Mouse (Mus musculus) mature B cell (primary cell): ENCODE data around the gene Rdm1.
"Not testable (repeated sequence)": the region's sequence is repeated elsewhere in the genome, so short reads cannot be mapped to it uniquely, and the experiment has no call there.

ENCODE experiments used
- in situ Hi-C: fragments of 300-500 bp; cut with MboI; formaldehyde crosslinking; loops from 2 replicates; pipeline ENCODE4 v1.14.3; 2019

The Rdm1 gene

GRCm38 (mm10) chr11:101657886-101658750, 31.1 kb downstream of the Rdm1 start:
- in situ Hi-C loops: not testable (repeated sequence)

GRCm38 (mm10) chr11:101658751-101659558, 32.0 kb downstream of the Rdm1 start:
- in situ Hi-C loops: no loop called here

DNA sequence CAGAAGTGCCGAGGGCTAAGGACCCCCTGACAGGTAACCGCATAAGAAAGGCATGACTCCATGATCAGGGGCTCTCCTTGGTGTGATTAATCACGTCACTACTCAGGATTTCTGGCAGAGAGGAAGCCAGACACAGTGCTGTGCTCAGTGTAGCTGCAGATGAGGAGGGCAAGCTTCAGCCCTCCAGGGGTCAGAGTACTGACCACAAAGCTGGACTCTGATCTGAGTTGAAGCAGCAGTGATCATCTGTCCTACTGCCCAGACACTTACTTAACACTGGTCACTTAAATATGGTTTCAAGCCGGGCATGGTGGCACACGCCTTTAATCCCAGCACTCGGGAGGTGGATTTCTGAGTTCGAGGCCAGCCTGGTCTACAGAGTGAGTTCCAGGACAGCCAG, 34.2 kb downstream of the Rdm1 start:
- in situ Hi-C loops: loop anchor here (5.0 kb wide), 1 partner anchor 71 kb away; the partner anchor contains the start of gene Dhx8

DNA sequence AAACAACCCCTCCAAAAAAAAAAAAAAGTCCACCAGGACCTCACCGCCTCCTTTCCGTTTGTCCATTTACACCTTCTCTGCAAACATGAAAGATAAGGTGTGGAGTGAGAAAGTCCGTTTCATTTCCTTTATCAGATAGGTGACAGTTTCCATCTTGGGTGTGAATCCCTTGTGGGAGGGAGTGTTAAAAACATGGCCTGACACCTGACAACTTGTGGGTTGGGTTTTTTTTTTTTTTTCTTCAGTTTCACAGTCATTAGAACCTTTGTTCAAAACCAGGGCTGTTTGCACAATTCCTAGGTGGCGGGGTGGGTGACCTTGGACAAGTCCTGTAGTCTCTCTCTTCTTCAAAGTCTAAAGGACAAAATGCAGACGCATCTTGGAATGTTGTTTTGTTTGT, 34.8 kb downstream of the Rdm1 start:
- in situ Hi-C loops: loop anchor here (5.0 kb wide), 1 partner anchor 71 kb away; the partner anchor contains the start of gene Dhx8

DNA sequence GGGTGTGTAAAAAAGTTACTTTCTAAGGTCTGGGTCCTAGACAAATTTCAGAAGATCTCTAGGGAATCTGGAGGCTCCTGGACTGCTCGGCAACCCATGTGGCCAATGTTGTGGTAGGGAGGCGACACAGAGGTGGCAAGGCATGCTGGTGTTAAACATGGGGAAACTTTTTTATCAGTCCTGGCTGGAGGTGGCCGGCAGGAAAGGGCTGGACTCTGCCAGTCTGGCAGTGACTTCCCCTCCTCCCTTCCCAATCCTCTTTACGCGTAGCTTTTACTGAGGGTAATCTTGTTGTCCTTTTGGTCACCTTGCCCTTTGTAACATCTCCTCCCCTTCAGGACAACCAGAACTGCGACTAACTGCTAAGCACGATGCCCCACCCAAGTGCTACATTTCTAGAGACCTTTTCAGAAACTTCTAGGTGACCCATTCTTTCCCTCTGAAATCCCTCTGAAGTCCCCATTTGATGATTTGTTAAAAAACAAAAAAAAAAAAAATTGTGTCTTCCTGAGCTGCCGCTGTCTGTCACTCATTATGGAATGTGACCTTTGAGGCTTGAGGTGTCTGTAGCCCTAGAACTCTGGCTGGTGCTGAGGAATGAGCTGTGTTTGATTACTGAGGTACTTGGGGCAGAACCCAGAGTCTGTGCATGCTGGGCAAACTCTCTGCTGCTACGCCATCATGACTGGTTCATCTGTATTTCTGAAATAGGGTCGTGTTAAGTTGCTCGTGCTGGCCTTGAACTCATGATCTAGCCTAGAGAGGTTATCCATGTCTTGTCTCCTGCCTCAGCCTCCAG, 36.4 kb downstream of the Rdm1 start:
- in situ Hi-C loops: loop anchor here (5.0 kb wide), 1 partner anchor 69 kb away; the partner anchor contains the start of gene Dhx8

- in situ Hi-C loops: loop anchor here (5.0 kb wide), 1 partner anchor 67 kb away; the partner anchor contains the start of gene Dhx8
Measured at GRCm38 (mm10) chr11:101664825-101665635, 38.0 kb downstream of the Rdm1 start, which contains the start of gene Arl4d. Arl4d (plus strand) TSS chr11:101665541.

DNA sequence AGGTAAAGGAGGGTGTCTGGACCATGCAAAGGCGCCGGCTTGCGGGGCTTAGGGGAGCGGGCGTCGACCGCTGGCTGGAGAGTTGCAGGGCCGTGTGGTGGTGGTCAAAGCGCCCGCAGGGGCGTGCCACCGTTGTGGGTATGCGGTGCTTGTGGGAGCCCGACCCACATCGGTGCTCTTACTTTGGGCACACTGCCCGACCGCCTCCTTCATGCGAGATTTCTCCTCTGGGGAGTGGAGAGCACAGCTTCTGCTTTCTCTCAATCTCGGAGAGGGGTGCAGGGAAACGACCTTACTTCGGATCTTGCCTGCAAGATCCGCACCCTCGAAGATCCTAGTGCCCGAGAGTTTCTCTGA, 38.6 kb downstream of the Rdm1 start:
- in situ Hi-C loops: no loop called here

- in situ Hi-C loops: no loop called here
Measured at GRCm38 (mm10) chr11:101666626-101667345, 39.8 kb downstream of the Rdm1 start.

DNA sequence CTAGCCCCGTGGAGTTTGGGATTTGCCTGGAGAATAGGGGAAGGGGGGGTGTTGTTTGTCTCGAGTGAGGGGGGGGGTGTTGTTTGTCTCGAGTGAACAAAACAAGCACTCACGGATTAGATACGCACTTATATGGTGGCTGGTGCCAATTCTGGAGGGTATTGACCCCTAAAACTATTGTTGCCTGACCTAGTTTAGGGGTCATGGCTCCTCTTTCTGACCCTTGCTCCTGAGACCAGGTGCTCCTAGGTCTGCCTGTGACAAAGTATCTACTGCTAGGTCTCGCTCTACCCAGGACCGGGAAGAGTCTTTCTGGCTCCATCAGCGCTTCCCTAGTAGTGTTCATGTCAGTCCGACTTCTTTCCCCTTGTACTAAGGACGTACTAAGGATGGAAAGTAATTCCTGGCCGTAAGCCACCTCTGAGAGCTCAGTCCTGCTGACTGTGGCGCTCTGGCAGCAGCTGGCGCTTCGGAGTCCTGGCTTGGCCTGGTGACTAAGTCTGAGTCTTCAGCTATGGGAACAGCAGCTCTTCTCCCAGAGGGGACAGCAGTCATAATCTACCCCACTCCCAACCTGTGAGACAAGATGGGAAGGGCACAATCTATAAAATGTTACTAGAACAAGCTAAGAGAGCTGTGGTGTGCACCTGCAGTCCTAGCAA, 41.0 kb downstream of the Rdm1 start:
- in situ Hi-C loops: no loop called here

- in situ Hi-C loops: no loop called here
Measured at GRCm38 (mm10) chr11:101668546-101669261, 41.7 kb downstream of the Rdm1 start.

- in situ Hi-C loops: no loop called here
Measured at GRCm38 (mm10) chr11:101670334-101670733, 43.3 kb downstream of the Rdm1 start.

DNA sequence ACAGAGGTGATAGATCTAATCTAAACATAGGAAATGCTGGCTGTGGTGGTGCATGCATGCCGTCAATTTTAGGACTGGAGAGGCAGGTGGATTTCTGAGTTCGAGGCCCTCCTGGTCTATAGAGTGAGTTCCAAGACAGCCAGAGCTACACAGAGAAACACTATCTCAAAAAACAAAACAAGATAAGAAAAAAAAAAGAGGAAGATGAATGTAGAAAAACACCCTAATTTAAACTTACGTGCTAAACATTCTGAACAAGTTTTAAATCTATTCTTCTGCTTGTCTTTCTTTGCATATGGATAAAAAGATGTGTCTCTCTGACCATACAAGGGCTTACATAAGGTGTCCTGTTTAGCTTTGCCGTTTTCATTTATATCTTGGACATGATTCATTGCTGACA, 44.3 kb downstream of the Rdm1 start:
- in situ Hi-C loops: no loop called here

DNA sequence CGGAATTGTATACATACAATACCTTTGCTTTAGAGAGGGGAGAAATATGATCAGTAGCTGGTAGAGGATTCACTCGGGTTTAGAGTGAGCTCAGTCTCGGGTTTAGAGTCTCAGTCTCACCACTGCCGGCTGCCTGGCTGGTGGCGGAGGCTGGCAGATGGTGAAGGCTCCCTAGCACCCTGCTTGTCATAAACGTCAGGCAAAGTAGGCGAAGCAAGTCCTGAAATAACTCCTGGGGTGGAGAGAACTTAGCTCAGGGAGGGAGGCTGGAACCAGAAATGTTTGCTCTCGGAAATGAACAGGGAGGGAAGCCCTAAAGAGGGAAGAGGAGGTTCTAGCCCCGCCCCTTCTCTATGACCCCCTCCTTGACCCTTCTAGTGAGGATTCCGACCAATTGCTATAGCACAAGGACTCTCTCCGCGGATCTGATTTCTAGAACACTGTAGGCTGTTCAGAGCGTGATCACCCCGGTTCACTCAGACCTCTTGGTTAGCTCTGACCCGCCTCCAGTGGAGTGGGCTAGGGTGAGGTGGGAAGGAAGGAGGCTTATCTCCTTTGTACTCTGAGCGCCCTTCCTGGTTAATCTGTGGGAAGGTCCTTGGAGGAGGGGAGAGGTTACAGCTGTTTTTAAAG, 46.1 kb downstream of the Rdm1 start:
- in situ Hi-C loops: no loop called here

DNA sequence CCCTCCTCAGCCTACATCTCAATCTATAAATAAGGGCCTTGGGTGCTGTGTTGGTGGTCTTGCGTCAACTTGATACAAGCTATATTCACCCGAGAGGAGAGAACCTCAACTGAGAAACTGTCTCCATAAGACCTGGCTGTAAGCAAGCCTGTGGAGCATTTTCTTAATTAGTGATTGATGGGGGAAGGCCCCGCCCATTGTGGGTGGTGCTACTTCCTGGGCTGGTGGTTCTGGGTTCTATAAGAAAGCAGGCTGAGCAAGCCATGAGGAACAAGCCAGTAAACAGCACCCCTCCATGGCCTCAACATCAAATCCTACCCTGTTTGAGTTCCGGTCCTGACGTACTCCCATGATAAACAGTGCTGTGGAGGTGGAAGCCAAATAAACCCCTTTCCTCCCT, 47.1 kb downstream of the Rdm1 start:
- in situ Hi-C loops: no loop called here

- in situ Hi-C loops: no loop called here
Measured at GRCm38 (mm10) chr11:101675349-101675748, 48.4 kb downstream of the Rdm1 start.

GRCm38 (mm10) chr11:101677655-101678054, 50.7 kb downstream of the Rdm1 start:
- in situ Hi-C loops: no loop called here

DNA sequence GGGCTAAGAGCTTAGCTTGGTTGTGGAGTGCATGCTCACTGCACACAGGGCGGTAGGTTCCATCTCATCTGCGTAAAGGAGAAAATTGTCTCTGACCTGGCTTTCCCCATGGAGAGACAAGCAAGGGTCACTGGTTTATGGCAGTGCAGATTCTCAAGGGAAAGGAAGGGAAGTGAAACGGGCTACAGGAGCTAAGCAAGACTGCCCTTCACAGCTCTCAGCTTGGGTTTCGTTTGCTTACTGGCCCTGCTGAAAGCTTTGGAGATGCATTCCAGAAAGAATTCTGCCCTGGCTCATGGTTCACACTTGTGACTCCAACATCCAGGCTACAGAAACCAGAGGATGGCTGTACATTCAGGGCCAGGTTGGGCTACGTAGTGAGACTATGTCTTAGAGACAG, 51.8 kb downstream of the Rdm1 start:
- in situ Hi-C loops: no loop called here

DNA sequence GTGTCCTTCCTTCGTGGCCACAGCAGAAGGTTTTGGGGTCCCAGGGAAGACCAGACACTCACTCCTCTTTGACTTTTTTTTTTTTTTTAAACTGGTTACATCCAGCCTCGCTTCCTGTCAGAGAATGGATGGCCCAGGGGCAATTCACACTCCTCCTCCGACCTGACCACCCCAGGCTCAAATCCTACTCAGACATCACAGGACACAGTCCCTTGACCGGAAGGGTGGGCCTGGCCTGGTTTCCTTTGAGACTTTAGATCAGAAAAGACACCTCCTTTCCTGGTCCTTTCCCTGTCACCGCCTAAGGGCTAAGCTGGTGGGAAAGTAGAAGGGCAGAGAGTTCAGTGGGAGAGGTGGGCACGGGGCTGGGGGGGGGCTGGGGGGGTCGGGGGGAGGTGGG, 52.9 kb downstream of the Rdm1 start:
- in situ Hi-C loops: no loop called here
